Mouse (Mus musculus) G1E-ER4 (cell line): ENCODE results near the gene Hs6st2. TPM values are rescaled to one million over a fixed set of nuclear protein-coding genes. Genes with fewer than 3 reads are reported as not detected.

Experiments
- GATA1 ChIP-seq: IDR thresholded peaks from one replicate; pipeline ENCODE4 v1.8.0; 2012; ENCODE audit warnings: low read length, inconsistent platforms
- polyA plus RNA-seq: library from polyadenylated mRNA; stranded (reverse); fragments of >175 nt; gene quantifications from 2 replicates; pipeline ENCODE4 v1.2.3, GENCODE M21; 2012

Hs6st2 gene
- polyA plus RNA-seq, 1 experiment, result not detected

- no peak for TF ChIP-seq GATA1
These were observed 177.7 kb downstream of the Hs6st2 start for GRCm38 (mm10) chrX:51503781-51504471.

- no peak for TF ChIP-seq GATA1
These were observed 183.8 kb downstream of the Hs6st2 start for GRCm38 (mm10) chrX:51497831-51498230.

- TF ChIP-seq GATA1, result no peak
These were observed 193.3 kb downstream of the Hs6st2 start for GRCm38 (mm10) chrX:51488374-51488773.

- no peak for TF ChIP-seq GATA1
These were observed 212.2 kb downstream of the Hs6st2 start for GRCm38 (mm10) chrX:51469411-51469810.

- no peak for TF ChIP-seq GATA1
These were observed 220.2 kb downstream of the Hs6st2 start for GRCm38 (mm10) chrX:51461413-51461812.

- no peak for TF ChIP-seq GATA1
These were observed 238.3 kb downstream of the Hs6st2 start for GRCm38 (mm10) chrX:51443366-51443765.

- no peak for TF ChIP-seq GATA1
These were observed 249.9 kb downstream of the Hs6st2 start for GRCm38 (mm10) chrX:51431706-51432105.

- TF ChIP-seq GATA1, result no peak
These were observed 256.6 kb downstream of the Hs6st2 start for GRCm38 (mm10) chrX:51425031-51425430.

GRCm38 (mm10) chrX:51410289-51410688 lies 271.4 kb downstream of the Hs6st2 start:
- TF ChIP-seq GATA1, result no peak

GRCm38 (mm10) chrX:51397457-51397856 lies 284.2 kb downstream of the Hs6st2 start:
- TF ChIP-seq GATA1, result no peak

- TF ChIP-seq GATA1, result no peak
These were observed 307.0 kb downstream of the Hs6st2 start for GRCm38 (mm10) chrX:51374670-51375069.

GRCm38 (mm10) chrX:51372477-51373239 lies 309.0 kb downstream of the Hs6st2 start:
- no peak for TF ChIP-seq GATA1

- no peak for TF ChIP-seq GATA1
These were observed 332.0 kb downstream of the Hs6st2 start for GRCm38 (mm10) chrX:51349682-51350081.

- no peak for TF ChIP-seq GATA1
These were observed 338.1 kb downstream of the Hs6st2 start for GRCm38 (mm10) chrX:51343595-51343994.

Other genes with a start within 250 kb of the Hs6st2 start
- gene Usp26, start 119.4 kb upstream of the Hs6st2 start, polyA plus RNA-seq, result not detected in 2 replicates